Mouse (Mus musculus): ENCODE results near the gene Ppp1r12b. TPM values are rescaled to one million over a fixed set of nuclear protein-coding genes. Genes with fewer than 3 reads are reported as not detected.

The Ppp1r12b gene
- total and polyA plus RNA-seq, 3 experiments, result 4.7 to 7.8 TPM; not detected in 1

DNA sequence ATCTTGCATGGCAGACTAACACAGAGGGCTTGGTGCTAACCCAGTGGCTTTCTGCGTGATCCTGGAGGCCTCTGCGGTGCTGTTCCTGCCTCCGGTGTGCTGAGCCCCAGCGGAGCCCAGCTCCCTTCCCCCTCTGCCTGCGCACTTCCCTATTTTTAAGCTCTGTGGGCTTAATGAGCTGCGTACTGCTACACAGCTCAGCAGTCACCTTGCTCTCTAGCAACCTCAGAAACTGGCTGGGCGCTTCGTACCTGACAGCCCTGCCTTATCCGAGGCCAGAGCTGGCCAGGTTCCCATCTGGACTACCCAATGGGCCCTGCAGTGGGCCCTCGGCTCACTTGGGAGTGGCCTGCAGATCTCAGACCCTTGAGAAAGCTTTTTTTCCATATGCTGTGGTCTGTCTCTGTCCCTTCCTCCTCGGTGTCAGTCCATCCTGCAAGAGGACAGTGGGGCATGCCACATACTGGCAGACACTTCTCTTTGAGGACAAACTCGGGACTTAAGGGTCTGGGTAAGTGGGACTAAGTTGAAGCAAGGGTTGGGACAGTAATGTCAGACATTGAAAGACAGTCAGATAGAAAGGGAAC lies 235.9 kb downstream of the Ppp1r12b start:
- 0 out of 4 replicates have a peak, but pooled peaks cover 0 to 2% of the 10 kb centered on the region in 2 experiments for H3K36me3 ChIP-seq (ENCODE audit: control insufficient read depth in 1 of 2, insufficient read depth in 2 of 2, low read length in 2 of 2)
- no peaks in the 10 kb centered on the region for H3K79me2 ChIP-seq (ENCODE audit: control insufficient read depth, insufficient read depth, low read length, poor library complexity)
- H3K4me3 ChIP-seq (ENCODE audit: control insufficient read depth in 1 of 2, insufficient read depth in 1 of 2, low read depth in 2 of 2, low read length in 2 of 2), result peak overlapping the region; percentile 47 to 52
- H3K4me1 ChIP-seq (ENCODE audit: control insufficient read depth in 1 of 2, insufficient read depth in 2 of 2, low read length in 2 of 2), result peaks cover 0 to 6% of the 10 kb centered on the region in 2 experiments; a peak in 2 of 4 replicates
- peak; percentile 86 for DNase-seq (ENCODE audit: low read depth, low spot score)
- H3K27me3 ChIP-seq (ENCODE audit: control insufficient read depth in 1 of 2, insufficient read depth in 2 of 2, low read length in 2 of 2), result no peaks in the 10 kb centered on the region
- H3K9ac ChIP-seq (ENCODE audit: control insufficient read depth, low read depth, low read length, poor library complexity, severe bottlenecking), result peak overlapping the region; percentile 66
- no peak overlapping the region for H3K27ac ChIP-seq (ENCODE audit: control insufficient read depth, low read depth, low read length)
- H3K9me3 ChIP-seq (replicated peaks; ENCODE audit: insufficient read depth, low read length), result no peaks in the 10 kb centered on the region
- TF ChIP-seq ZKSCAN1 (IDR thresholded peaks at IDR 0.05; ENCODE audit: low read depth, low read length), result no peak
- peak in 1 of 2 experiments; percentile 73; a peak in 2 of 4 replicates for TF ChIP-seq EP300 (IDR thresholded peaks at IDR 0.05; ENCODE audit: low read depth in 1 of 2, low read length in 2 of 2)
- TF ChIP-seq GABPA (IDR thresholded peaks at IDR 0.05; ENCODE audit: low read depth, low read length), result no peak
- 0 out of 2 replicates have a peak, but pooled peaks have one; percentile 19 for TF ChIP-seq MXI1 (IDR thresholded peaks at IDR 0.05; ENCODE audit: low read depth, low read length)
- TF ChIP-seq USF1 (IDR thresholded peaks at IDR 0.05; ENCODE audit: low read depth, low read length), result no peak
- no peak for TF ChIP-seq RCOR1 (IDR thresholded peaks at IDR 0.05; ENCODE audit: low read depth, low read length)
- peak; percentile 69 for TF ChIP-seq ELF1 (IDR thresholded peaks at IDR 0.05; ENCODE audit: low read depth, low read length)
- peak; percentile 67 for TF ChIP-seq CHD2 (IDR thresholded peaks at IDR 0.05; ENCODE audit: low read length)
- peak; percentile 25; the same call in 1 of the 2 replicates for TF ChIP-seq TCF12 (IDR thresholded peaks at IDR 0.05; ENCODE audit: low read depth, low read length)
- TF ChIP-seq MAZ (IDR thresholded peaks at IDR 0.05; ENCODE audit: low read depth, low read length), result 0 out of 2 replicates have a peak, but pooled peaks have one; percentile 41
- no peak; a peak in 1 of 4 replicates for TF ChIP-seq POLR2A (IDR thresholded peaks at IDR 0.05; ENCODE audit: control insufficient read depth in 1 of 2, insufficient read depth in 1 of 2, low read depth in 1 of 2, low read length in 2 of 2, poor library complexity in 1 of 2)
- TF ChIP-seq MAX (IDR thresholded peaks at IDR 0.05; ENCODE audit: low read length), result no peak
- 0 out of 2 replicates have a peak, but pooled peaks have one; percentile 26 for TF ChIP-seq HCFC1 (IDR thresholded peaks at IDR 0.05; ENCODE audit: low read depth, low read length)
- no peak for TF ChIP-seq CHD1 (IDR thresholded peaks at IDR 0.05; ENCODE audit: low read depth, low read length)
- TF ChIP-seq POLR2AphosphoS5 (IDR thresholded peaks at IDR 0.05; ENCODE audit: borderline replicate concordance, low read depth, low read length), result no peak
- TF ChIP-seq MEF2A (IDR thresholded peaks at IDR 0.05; ENCODE audit: extremely low read depth, insufficient replicate concordance, low read depth, low read length, poor library complexity, severe bottlenecking), result no peak
- peak; percentile 46; the same call in 1 of the 2 replicates for TF ChIP-seq BHLHE40 (IDR thresholded peaks at IDR 0.05; ENCODE audit: borderline replicate concordance, low read depth, low read length)
- TF ChIP-seq UBTF (IDR thresholded peaks at IDR 0.05; ENCODE audit: borderline replicate concordance, insufficient read depth, low read depth, low read length), result 0 out of 2 replicates have a peak, but pooled peaks have one; percentile 23
- no peak for TF ChIP-seq ETS1 (IDR thresholded peaks at IDR 0.05; ENCODE audit: low read depth, low read length)
- peak; percentile 51; the same call in 1 of the 2 replicates for TF ChIP-seq SIN3A (IDR thresholded peaks at IDR 0.05; ENCODE audit: low read length)
- no peak for TF ChIP-seq MYC (IDR thresholded peaks at IDR 0.05; ENCODE audit: low read depth, low read length)
- no peak for TF ChIP-seq TBP (IDR thresholded peaks at IDR 0.05; ENCODE audit: low read depth, low read length)
- no peak for TF ChIP-seq RAD21 (IDR thresholded peaks at IDR 0.05; ENCODE audit: low read depth, low read length)
- TF ChIP-seq MYB (IDR thresholded peaks at IDR 0.05; ENCODE audit: low read depth, low read length), result no peak
- peak; percentile 21; the same call in 1 of the 2 replicates for TF ChIP-seq SMC3 (IDR thresholded peaks at IDR 0.05; ENCODE audit: low read depth, low read length)
- TF ChIP-seq NELFE (IDR thresholded peaks at IDR 0.05; ENCODE audit: low read depth, low read length), result 0 out of 2 replicates have a peak, but pooled peaks have one; percentile 18
- TF ChIP-seq MAFK (IDR thresholded peaks at IDR 0.05; ENCODE audit: borderline replicate concordance, low read depth, low read length), result no peak
- no peak for TF ChIP-seq ZNF384 (IDR thresholded peaks at IDR 0.05; ENCODE audit: low read depth, low read length)
- no peak for TF ChIP-seq USF2 (IDR thresholded peaks at IDR 0.05; ENCODE audit: borderline replicate concordance in 1 of 2, insufficient read depth in 1 of 2, low read depth in 1 of 2, low read length in 2 of 2)
- peak; percentile 53; the same call in 1 of the 2 replicates for TF ChIP-seq NRF1 (IDR thresholded peaks at IDR 0.05; ENCODE audit: insufficient read depth, low read depth, low read length, poor library complexity, severe bottlenecking)
- no peak for TF ChIP-seq TAL1 (IDR thresholded peaks at IDR 0.05; ENCODE audit: low read length)
- TF ChIP-seq POLR2AphosphoS2 (IDR thresholded peaks at IDR 0.05; ENCODE audit: low read length), result no peak
- TF ChIP-seq GATA1 (IDR thresholded peaks at IDR 0.05; ENCODE audit: low read depth, low read length), result no peak
- no peak for TF ChIP-seq JUND (IDR thresholded peaks at IDR 0.05; ENCODE audit: low read depth, low read length)
- no peak for TF ChIP-seq KAT2A (conservative IDR thresholded peaks at IDR 0.05; ENCODE audit: low read depth, low read length)
- TF ChIP-seq E2F4 (IDR thresholded peaks at IDR 0.05; ENCODE audit: borderline replicate concordance, low read depth, low read length), result no peak

Measured in MEL (cell line).